Mouse (Mus musculus) cortical plate, adult 2 months (tissue): ENCODE data around the gene Cog5.

Source experiments
- CTCF ChIP-seq: fragments of 200-500 bp; IDR thresholded peaks from 2 replicates; pipeline ENCODE4 v1.5.1; 2011; ENCODE audit warnings: mild to moderate bottlenecking, control low read depth, low read length; ENCODE audit not compliant: insufficient read depth; ENCODE audit errors: extremely low read depth
- POLR2A ChIP-seq: fragments of 200-500 bp; IDR thresholded peaks from 2 replicates; pipeline ENCODE4 v1.6.1; 2011; ENCODE audit warnings: mild to moderate bottlenecking, low read length, control low read depth; ENCODE audit not compliant: insufficient read depth; ENCODE audit errors: extremely low read depth

GRCm38 (mm10) chr12:31806410-31807154, 151.9 kb downstream of the Cog5 start:
- no peak for TF ChIP-seq POLR2A
- no peak for TF ChIP-seq CTCF
